Mouse (Mus musculus) inflammation-experienced regulatory T-cells, adult 16 weeks (primary cell): ENCODE data around the gene Cbfb. TPM values are rescaled to one million over a fixed set of nuclear protein-coding genes. Genes with fewer than 3 reads are reported as not detected.

ENCODE experiments used
- polyA plus RNA-seq: library from polyadenylated mRNA; unstranded; fragments of 100-300 nt; shearing (Covaris generic); gene quantifications from one replicate; pipeline ENCODE4 v1.2.1, GENCODE M21; 2017

Cbfb gene
- 31.8 TPM for polyA plus RNA-seq

DNA sequence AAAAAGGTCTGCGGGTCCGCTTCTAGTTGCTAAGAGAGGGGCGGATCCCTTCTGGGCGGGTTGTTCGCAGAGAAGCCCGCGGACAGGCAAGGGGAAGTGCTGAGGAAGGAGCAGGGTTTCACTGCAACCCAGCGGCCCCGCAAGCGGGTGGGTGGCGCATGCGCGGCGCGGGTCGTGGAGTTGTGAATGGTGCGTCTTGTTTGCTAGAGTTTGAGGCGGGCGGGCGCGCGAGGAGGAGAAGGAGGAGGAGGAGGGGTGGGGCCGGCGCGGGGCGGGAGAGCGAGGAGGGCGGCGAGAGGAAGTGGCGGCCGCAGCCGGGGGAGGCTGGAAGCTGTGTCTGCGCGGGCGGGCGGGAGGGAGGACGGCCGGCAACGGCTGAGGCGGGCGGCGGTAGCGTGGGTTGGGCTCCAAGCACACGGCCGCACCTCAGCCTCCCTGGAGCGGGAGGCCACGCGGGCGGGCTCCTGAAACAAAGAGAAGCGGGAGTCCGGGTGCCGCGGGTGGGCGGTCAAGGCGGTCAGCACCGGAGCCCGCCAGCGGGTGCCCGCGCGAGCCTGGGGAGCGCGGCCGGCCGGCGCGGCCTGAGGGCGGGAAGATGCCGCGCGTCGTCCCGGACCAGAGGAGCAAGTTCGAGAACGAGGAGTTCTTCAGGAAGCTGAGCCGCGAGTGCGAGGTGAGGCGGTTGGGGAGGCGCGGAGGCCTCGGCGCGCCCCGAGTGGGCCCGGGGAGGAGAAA is at the start of gene Cbfb:
Gene Cbfb, plus strand, starts transcription at position 294 of the 735 bp plus-strand sequence.

DNA sequence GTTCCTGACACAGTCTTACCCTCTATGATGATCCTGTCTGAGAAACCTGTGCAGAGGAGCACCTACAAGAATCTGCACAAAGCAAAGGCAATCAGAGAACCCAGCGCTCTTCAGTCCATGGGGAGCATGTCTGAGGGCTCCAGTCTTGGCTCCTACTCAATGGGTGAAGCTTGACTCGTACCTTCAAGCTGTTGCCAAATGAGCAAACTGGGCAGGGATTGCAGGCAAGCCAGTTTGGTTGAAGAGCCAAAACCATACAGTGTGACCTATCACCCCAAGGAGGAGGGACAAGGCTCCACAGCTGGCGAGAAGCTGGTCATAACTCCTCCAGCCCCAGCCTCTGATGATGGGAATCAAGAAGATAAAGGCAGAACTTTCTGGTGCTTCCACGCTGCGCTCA is 39.0 kb upstream of the Cbfb start, which contains the start of gene Ces4a:
Gene Ces4a, plus strand, starts transcription at position 292 of the 400 bp plus-strand sequence.

DNA sequence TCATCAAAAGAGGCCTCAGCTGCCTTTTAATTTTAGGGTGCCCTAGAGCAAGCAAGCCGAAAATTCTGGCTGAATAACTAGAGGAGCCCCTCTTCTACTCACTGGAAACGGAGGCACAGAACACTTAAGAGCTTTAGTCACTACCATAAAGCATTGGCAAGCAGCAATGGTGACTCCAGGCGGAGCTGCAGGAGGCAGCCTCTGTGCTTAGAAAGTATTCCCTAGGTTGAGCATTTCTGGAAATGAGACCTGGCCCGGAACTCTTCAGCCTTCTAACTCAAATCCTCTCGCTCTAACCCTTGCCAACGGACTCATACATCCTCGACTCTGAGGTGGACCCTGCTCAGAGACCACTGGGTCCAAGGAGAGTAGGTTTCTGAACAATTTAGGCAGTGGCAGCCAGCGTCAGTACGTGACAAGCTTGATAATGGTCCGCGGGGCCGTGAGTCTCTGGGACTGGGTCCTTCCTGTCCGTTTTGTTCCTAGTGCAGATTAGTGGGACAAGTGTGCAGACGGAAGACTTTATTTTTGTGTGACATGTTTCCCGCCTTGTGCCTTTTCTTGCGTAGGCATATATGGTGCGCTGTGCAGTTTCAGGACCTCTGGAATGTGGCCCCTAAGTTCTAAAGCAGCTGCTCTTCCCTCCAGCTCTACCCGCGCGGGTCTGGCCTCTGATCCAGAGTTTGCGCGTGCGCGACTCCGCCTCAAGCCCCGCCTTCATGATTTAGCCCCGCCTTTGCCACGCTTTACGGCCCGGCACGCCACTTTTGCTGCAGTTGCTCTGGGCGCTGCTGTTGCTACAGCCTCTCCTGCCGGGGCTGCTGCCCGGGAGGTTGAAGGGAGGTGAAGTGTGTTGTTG is 54.2 kb downstream of the Cbfb start, which contains the start of gene D230025D16Rik:
Gene D230025D16Rik, plus strand, starts transcription at position 733 of the 859 bp plus-strand sequence.

DNA sequence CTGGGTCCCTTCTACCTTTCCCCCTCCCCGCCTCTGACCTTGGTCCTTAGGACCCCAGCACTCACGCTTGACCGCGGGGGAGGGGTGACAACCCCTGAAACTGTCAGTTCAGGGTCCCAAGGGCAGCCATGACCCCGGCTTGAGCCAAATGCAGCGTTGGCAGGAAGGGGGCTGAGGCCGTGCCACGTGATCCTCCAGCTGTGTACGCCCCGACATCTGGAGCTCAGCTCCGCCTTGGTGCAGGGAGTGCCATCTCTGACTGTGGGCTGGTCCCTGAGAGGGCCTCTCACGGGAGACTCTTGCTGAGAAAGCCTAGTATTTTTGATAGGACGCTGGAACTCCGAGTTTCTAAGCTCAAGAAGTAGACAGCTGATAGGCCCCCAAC is 84.5 kb downstream of the Cbfb start, which contains the start of gene B3gnt9:
Gene B3gnt9, minus strand, starts transcription at position 188 of the 385 bp plus-strand sequence.

DNA sequence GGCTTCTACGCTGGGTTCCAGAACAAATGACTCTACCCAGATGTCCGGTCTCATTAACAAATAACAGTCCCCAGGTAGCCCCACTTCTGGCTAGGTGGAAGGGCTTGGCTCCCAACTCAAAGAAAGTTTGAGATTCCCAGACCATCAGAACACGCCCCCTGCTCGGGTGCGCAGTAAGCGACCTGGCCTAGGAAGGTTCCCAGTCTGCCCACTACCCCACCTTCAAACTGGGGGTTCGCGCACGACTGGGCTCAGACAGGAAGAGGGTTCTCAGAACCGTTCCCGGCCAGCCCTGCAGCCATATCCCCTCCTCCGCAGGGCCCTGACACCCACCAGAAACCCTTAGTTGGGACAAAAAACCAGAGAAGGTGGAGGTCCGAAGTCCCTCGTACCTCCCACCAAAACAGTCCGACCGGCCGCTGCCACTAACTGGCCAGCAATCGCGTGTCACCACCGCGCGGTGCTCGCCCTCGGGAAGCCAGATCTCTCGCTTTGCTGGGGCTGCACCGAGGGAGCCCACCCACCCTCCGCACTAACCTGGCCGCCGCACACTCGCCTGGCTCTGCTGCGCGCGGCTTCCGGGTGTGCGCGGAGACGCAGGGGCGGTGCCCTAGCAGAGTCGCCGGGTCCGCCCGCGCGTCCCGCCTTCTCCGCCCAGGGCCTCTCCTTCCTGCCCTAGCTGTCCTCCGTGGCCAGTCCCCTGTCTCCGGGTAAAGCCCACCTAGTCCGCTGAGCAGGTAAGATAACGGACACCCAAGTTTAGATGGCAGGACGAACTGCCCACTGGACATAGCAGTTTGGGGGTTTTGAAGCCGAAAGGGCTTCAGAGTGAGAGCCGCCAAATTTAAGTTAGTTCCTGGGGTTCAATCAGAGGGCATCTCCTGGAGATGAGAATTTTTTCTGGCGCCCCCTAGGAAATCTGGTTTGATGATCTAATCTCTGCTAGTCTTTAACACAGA is 93.8 kb downstream of the Cbfb start, which contains the start of the genes Tradd and Fbxl8:
Gene Tradd, minus strand, starts transcription at position 586 of the 959 bp plus-strand sequence.
Gene Fbxl8, plus strand, starts transcription at position 625 of the 959 bp plus-strand sequence.

Other genes starting within 250 kb of the Cbfb start
- not detected for gene Ces2e, start 244.4 kb upstream of the Cbfb start, polyA plus RNA-seq
- not detected for gene Ces2f, start 223.3 kb upstream of the Cbfb start, polyA plus RNA-seq
- not detected for gene Ces2g, start 209.0 kb upstream of the Cbfb start, polyA plus RNA-seq
- not detected for gene Ces2h, start 169.8 kb upstream of the Cbfb start, polyA plus RNA-seq
- not detected for gene Ces3a, start 122.1 kb upstream of the Cbfb start, polyA plus RNA-seq
- gene Ces3b, start 86.9 kb upstream of the Cbfb start, polyA plus RNA-seq = not detected
- not detected for gene Ces4a, start 38.9 kb upstream of the Cbfb start, polyA plus RNA-seq
- gene D230025D16Rik, start 54.5 kb downstream of the Cbfb start, polyA plus RNA-seq = 36.3 TPM
- gene B3gnt9, start 84.5 kb downstream of the Cbfb start, polyA plus RNA-seq = 1.9 TPM
- 60.2 TPM for gene Tradd, start 93.9 kb downstream of the Cbfb start, polyA plus RNA-seq
- 27.8 TPM for gene Fbxl8, start 94.0 kb downstream of the Cbfb start, polyA plus RNA-seq
- gene Hsf4, start 99.1 kb downstream of the Cbfb start, polyA plus RNA-seq = 0.38 TPM
- gene Nol3, start 105.5 kb downstream of the Cbfb start, polyA plus RNA-seq = not detected
- gene 4931428F04Rik, start 119.2 kb downstream of the Cbfb start, polyA plus RNA-seq = 1.8 TPM
- 2.5 TPM for gene Exoc3l, start 125.4 kb downstream of the Cbfb start, polyA plus RNA-seq
- gene E2f4, start 127.0 kb downstream of the Cbfb start, polyA plus RNA-seq = 92.2 TPM
- gene Elmo3, start 134.9 kb downstream of the Cbfb start, polyA plus RNA-seq = 12.2 TPM
- gene Lrrc29, start 155.6 kb downstream of the Cbfb start, polyA plus RNA-seq = 3.6 TPM
- 134 TPM for gene Tmem208, start 155.7 kb downstream of the Cbfb start, polyA plus RNA-seq
- gene Fhod1, start 177.3 kb downstream of the Cbfb start, polyA plus RNA-seq = 1.3 TPM
- 0.56 TPM for gene Slc9a5, start 178.2 kb downstream of the Cbfb start, polyA plus RNA-seq
- gene Plekhg4, start 202.6 kb downstream of the Cbfb start, polyA plus RNA-seq = not detected
- not detected for gene Kctd19, start 242.8 kb downstream of the Cbfb start, polyA plus RNA-seq
- gene Lrrc36, start 242.9 kb downstream of the Cbfb start, polyA plus RNA-seq = not detected